Mouse (Mus musculus) forebrain, embryonic 13.5 days (tissue): ENCODE data around the gene Rps10. TPM values are rescaled to one million over a fixed set of nuclear protein-coding genes. Genes with fewer than 3 reads are reported as not detected.
"Not testable (repeated sequence)": the region's sequence is repeated elsewhere in the genome, so short reads cannot be mapped to it uniquely, and the experiment has no call there.

Source experiments
- ATAC-seq: fragments of 200-750 bp; cut with Nextera tagmentation; 2 replicates; pipeline ENCODE4 v1.8.0; 2017
- H3K27ac ChIP-seq: fragments of 300-500 bp; sonication (generic); 2 replicates; pipeline ENCODE4 v1.5.1; 2015; ENCODE audit warnings: inconsistent platforms, mild to moderate bottlenecking, moderate library complexity
- H3K27me3 ChIP-seq: fragments of 300-500 bp; sonication (generic); 2 replicates; pipeline ENCODE4 v1.6.1; 2015; ENCODE audit warnings: mild to moderate bottlenecking, inconsistent platforms
- H3K36me3 ChIP-seq: fragments of 300-500 bp; sonication (generic); 2 replicates; pipeline ENCODE4 v1.6.1; 2015; ENCODE audit warnings: mild to moderate bottlenecking, inconsistent platforms; ENCODE audit not compliant: poor library complexity, severe bottlenecking
- H3K4me1 ChIP-seq: fragments of 300-500 bp; sonication (generic); 2 replicates; pipeline ENCODE4 v1.6.1; 2015; ENCODE audit warnings: inconsistent platforms
- H3K4me2 ChIP-seq: fragments of 300-500 bp; sonication (generic); 2 replicates; pipeline ENCODE4 v1.6.1; 2015; ENCODE audit warnings: inconsistent platforms, mild to moderate bottlenecking, moderate library complexity
- H3K4me3 ChIP-seq: fragments of 300-500 bp; sonication (generic); 2 replicates; pipeline ENCODE4 v1.5.1; 2015; ENCODE audit warnings: mild to moderate bottlenecking, inconsistent platforms
- H3K9ac ChIP-seq: fragments of 300-500 bp; sonication (generic); 2 replicates; pipeline ENCODE4 v1.6.1; 2015; ENCODE audit warnings: mild to moderate bottlenecking, inconsistent platforms
- H3K9me3 ChIP-seq: fragments of 300-500 bp; sonication (generic); replicated peaks from 2 replicates; pipeline ENCODE4 v1.6.1; 2016; ENCODE audit warnings: inconsistent platforms
- WGBS: fragments of 180-500 bp; shearing (Covaris S2); methylation state at CpG from one replicate; pipeline ENCODE4 v1.1.7; 2015; 5-methylcytosine and 5-hydroxymethylcytosine counted together
- polyA plus RNA-seq: library from polyadenylated mRNA; unstranded; fragments of >200 nt; fragmentation: Nextera tagmentation; extraction: Ambion mirVana; gene quantifications from 2 replicates; pipeline ENCODE4 v1.2.1, GENCODE M21; 2015

Rps10 gene
- polyA plus RNA-seq, 1 experiment from 2014 or later: 777 TPM

DNA sequence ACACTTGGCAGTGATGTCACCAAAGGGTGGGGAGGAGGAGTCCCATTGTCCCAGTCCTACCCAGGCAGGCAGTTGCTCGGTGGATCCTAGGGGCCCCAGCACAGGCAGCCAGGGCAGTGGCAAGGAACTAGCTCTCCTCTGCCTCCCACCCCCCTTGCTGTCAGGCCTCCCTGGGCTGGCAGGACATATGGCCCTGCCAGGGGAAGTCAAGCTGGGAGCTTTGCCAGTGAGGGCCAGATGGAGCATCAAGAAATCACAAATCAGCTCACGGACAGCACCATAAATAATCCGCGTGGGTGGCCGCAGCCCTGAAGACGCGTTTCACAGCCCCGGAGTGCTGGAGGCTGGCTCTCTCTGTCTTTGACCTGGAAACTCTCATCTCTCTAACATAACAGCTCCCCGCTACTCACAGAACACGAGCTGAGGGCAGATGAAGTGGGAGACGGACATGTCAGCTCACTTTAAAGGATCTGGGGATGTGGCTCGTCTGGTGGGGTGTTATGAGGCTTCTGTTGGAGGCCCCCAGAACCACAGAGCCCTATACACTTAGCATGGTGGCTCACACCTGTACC, 6.1 kb upstream of the Rps10 start:
- Histone ChIP-seq H3K36me3 (no peaks in the 10 kb centered on the region), H3K4me1 (peaks cover 10% of the 10 kb centered on the region), H3K9ac (peak overlapping the region; percentile 40; the same call in 1 of the 2 replicates), H3K27ac (peak overlapping the region; percentile 86), H3K4me3 (0 out of 2 replicates have a peak overlapping the region, but pooled peaks have one; percentile 1), H3K4me2 (peak overlapping the region; percentile 35), H3K27me3 (no peaks in the 10 kb centered on the region), H3K9me3 (no peaks in the 10 kb centered on the region)
- 33% methylated on average over 12 of the region's 12 CpGs for WGBS
- peak; percentile 78 for ATAC-seq

DNA sequence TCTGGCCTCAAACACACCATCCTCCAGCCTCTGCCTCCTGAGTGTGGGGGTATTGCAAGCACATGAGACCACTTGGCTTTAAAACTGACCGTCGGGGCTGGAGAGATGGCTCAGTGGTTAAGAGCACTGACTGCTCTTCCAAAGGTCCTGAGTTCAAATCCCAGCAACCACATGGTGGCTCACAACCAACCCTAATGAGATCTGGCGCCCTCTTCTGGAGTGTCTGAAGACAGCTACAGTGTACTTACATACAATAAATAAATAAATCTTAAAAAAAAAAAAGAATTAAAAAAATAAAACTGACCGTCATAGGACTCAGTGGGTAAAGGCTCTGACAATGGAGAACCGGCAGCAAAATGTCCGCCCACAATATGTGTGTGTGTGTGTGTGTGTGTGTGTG, 3.4 kb upstream of the Rps10 start:
- not testable (repeated sequence) for H3K36me3 ChIP-seq, H3K4me2 ChIP-seq, H3K27ac ChIP-seq, H3K9ac ChIP-seq, H3K4me3 ChIP-seq, ATAC-seq, H3K27me3 ChIP-seq, H3K9me3 ChIP-seq
- H3K4me1 ChIP-seq: peaks cover 27% of the 10 kb centered on the region
- WGBS: 92% methylated on average over 6 of the region's 6 CpGs

DNA sequence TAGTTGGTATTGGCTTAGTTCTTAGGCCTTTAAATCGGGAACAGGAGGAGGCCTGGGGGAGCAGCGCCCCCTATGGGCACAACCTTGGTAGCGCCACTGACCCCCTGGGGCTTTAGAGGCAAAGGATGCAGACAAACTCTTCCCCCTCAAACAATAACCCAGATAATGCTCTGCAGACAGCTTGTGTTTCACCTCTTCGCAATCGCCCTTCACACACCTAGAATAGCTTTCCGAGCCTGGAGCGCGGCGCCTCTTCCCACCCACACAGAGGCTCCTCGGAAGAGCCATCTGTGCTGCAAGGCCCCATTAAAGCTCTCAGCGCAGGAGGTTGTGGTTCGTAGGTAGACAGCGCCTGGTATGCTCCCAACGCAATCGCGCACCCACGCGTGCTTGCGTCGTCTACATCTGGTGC, 2.5 kb upstream of the Rps10 start:
- WGBS: 73% methylated on average over 20 of the region's 20 CpGs
- H3K27ac ChIP-seq: no peak overlapping the region
- H3K27me3 ChIP-seq: no peaks in the 10 kb centered on the region
- 0 out of 2 replicates have a peak, but pooled peaks cover 3% of the 10 kb centered on the region for H3K36me3 ChIP-seq
- H3K9ac ChIP-seq: no peak overlapping the region
- no peaks in the 10 kb centered on the region for H3K9me3 ChIP-seq
- no peak overlapping the region for H3K4me2 ChIP-seq
- no peak overlapping the region for H3K4me3 ChIP-seq
- peaks cover 34% of the 10 kb centered on the region for H3K4me1 ChIP-seq
- no peak for ATAC-seq

DNA sequence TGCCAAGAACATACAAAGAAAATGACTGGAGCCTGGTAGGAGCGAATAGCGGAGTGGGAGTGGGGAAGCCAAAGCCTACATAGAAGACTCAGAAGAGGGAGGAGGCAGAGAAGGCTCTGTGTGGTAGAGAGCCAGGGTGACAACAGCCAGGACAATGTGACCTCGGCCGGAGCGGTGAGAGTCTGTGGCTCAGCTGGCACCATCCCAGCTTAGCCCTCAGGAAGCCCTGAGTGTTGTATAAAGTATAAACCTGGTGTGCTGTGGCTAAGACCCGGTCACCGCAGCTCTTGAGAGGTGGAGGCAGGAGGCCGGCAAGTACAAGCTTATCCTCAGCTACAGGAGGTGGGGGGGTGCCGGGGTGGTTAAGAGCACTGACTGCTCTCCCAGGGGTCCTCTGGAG, 864 bp upstream of the Rps10 start:
- H3K4me1 ChIP-seq: peaks cover 42% of the 10 kb centered on the region
- H3K27ac ChIP-seq: no peak overlapping the region
- no peak overlapping the region for H3K9ac ChIP-seq
- H3K4me3 ChIP-seq: no peak overlapping the region
- no peak overlapping the region for H3K4me2 ChIP-seq
- H3K27me3 ChIP-seq: no peaks in the 10 kb centered on the region
- ATAC-seq: no peak
- H3K36me3 ChIP-seq: peaks cover 18% of the 10 kb centered on the region
- 73% methylated on average over 9 of the region's 9 CpGs for WGBS
- H3K9me3 ChIP-seq: no peaks in the 10 kb centered on the region

DNA sequence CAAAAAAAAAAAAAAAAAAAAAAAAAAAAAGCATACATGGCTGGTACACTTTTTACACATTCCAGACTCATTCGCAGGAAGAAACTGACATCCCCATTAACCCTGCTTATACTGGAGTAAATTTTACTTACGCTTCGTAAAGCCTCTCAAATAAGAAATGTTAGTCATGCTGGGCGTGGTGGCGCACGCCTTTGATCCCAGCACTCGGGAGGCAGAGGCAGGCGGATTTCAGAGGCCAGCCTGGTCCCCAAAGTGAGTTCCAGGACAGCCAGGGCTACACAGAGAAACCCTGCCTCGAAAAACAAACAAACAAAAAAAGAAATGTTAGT, 930 bp downstream of the Rps10 start:
- ATAC-seq: not testable (repeated sequence)
- WGBS: 41% methylated on average over 9 of the region's 9 CpGs
- H3K36me3 ChIP-seq: peaks cover 36% of the 10 kb centered on the region

DNA sequence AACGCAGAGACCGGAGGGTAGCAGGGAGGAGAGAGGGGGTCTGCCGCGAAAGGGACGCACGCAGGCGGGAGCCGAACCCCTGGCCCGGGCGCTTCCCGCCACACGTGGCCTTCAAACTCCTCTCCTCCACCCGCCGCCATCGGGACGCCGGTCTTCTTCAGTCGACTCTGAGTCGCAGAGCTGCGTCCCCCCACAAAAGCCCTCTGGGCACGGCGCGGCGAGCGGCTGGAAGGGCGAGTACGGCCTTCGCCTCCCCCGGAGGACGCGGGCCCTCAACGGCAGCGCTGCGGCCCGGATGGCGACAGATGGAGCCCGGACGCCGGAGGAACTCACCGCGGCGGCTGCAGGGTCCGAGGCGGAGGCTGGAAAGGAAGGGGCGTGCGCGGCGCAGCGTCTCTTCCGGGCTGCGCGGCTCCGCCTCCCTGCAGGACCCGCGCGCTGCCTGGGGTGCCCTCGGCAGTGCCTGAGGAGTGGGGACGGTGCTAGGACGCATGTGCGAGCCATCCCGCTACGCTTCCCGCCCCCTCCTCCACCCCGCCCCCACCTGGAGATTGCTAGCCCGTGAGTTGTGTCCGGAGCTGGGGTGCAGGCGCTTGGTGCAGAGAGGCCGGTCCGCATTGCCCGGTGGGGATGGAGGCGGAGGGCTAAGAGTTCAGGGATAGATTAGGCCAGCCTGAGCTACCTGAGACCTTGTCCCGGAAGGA, 1.4 kb downstream of the Rps10 start, which contains the start of gene RPS10-NUDT3:
TSS of gene RPS10-NUDT3 (minus strand) at position 352 of the 704 bp plus-strand sequence.
- H3K27ac ChIP-seq: peak within 1 kb of the TSS; percentile 91
- peaks cover 41% of the 10 kb centered on the region for H3K36me3 ChIP-seq
- peak within 1 kb of the TSS; percentile 96 for H3K4me3 ChIP-seq
- peak; percentile 98 for ATAC-seq
- H3K4me2 ChIP-seq: peak within 1 kb of the TSS; percentile 97
- peak within 1 kb of the TSS; percentile 98 for H3K9ac ChIP-seq
- no peaks in the 10 kb centered on the region for H3K27me3 ChIP-seq
- H3K4me1 ChIP-seq: peaks cover 43% of the 10 kb centered on the region
- WGBS: under 1% methylated on average over 52 of the region's 72 CpGs
- no peaks in the 10 kb centered on the region for H3K9me3 ChIP-seq

More for the DNA sequence above, 930 bp downstream of the Rps10 start:
- peaks cover 43% of the 10 kb centered on the region for H3K4me1 ChIP-seq
- H3K9ac ChIP-seq: peak overlapping the region; percentile 98
- peak overlapping the region; percentile 96 for H3K4me3 ChIP-seq
- H3K27me3 ChIP-seq, H3K9me3 ChIP-seq: not testable (repeated sequence)
- H3K27ac ChIP-seq: peak overlapping the region; percentile 91
- H3K4me2 ChIP-seq: peak overlapping the region; percentile 97

DNA sequence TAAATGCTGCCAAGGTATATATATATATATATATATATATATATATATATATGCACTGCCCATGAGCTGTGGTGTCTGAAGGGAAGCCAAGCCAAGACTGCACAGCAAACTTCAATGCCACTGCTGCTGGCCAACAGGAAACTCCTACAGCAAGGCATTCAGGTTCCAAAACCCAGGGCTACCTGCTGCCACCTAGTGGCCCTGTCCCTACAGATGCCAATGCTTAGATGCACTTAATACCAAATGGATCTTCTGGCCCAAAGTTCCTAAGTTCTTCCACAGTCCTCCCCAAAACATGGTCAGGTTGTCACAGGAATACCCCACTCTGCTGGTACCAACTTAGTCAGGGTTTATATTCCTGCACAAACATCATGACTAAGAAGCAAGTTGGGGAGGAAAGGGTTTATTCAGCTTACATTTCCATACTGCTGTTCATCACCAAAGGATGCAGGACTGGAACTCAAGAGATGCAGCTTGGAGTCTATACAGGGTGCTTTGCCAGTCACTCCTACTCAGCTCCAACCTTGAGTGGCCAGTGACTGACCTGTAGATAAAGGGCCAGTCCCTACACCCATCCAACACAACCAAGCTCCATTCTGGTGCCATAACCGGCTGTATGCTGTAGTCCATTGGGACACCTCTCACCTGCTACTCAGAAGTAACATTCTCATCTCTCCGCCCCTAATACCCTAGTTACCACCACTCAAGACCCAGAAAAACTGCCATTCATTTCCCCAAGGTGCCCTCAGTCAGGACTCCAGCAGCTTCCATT, 7.0 kb downstream of the Rps10 start:
- Histone ChIP-seq H3K4me3 (no peak overlapping the region), H3K36me3 (peaks cover 45% of the 10 kb centered on the region)
- WGBS: 76% methylated on average over 2 of the region's 2 CpGs

DNA sequence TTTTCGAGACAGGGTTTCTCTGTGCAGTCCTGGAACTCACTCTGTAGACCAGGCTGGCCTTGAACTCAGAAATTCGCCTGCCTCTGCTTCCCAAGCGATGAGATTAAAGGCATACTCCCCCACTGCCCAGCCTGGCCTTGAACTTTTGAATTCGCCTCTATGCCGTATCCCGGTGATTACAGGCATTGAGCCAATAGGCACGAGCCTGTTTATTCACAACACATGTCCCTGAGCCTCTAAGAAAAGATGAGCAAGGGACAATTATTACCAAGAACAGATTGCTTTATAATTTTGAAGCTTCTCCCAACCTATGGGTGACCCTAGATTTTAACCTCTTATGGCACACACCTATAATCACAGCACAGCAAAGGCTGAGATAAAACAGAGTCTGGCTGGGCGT, 8.1 kb downstream of the Rps10 start:
- no peak overlapping the region for H3K27ac ChIP-seq
- H3K4me2 ChIP-seq: no peak overlapping the region
- H3K4me3 ChIP-seq: no peak overlapping the region
- WGBS: 93% methylated on average over 8 of the region's 8 CpGs
- no peaks in the 10 kb centered on the region for H3K9me3 ChIP-seq
- peaks cover 42% of the 10 kb centered on the region for H3K4me1 ChIP-seq
- no peaks in the 10 kb centered on the region for H3K27me3 ChIP-seq
- no peak for ATAC-seq
- no peak overlapping the region for H3K9ac ChIP-seq
- H3K36me3 ChIP-seq: peaks cover 37% of the 10 kb centered on the region

More for the DNA sequence above, 7.0 kb downstream of the Rps10 start:
- H3K4me2 ChIP-seq: no peak overlapping the region
- H3K9ac ChIP-seq: 0 out of 2 replicates have a peak overlapping the region, but pooled peaks have one; percentile 21
- no peaks in the 10 kb centered on the region for H3K9me3 ChIP-seq
- H3K27ac ChIP-seq: no peak overlapping the region
- no peaks in the 10 kb centered on the region for H3K27me3 ChIP-seq
- ATAC-seq: peak; percentile 25; the same call in 1 of the 2 replicates
- peaks cover 44% of the 10 kb centered on the region for H3K4me1 ChIP-seq

DNA sequence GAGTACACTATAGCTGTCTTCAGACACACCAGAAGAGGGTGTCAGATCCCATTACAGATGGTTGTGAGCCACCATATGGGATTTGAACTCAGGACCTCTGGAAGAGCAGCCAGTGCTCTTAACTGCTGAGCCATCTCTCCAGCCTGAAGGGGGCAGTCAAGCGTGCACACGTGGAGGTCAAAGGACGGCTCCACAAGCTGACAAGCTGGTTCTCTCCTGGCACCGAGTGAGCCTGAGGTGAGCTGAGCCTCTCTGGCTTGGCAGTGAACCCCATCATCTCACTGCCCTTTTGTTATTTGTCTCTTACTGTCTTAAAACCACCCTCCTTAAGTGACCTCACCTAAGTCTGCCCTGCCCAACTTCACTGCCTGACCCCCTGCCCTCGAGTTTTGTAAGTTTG, 9.0 kb downstream of the Rps10 start:
- 42% methylated on average over 5 of the region's 5 CpGs for WGBS
- no peak for ATAC-seq

DNA sequence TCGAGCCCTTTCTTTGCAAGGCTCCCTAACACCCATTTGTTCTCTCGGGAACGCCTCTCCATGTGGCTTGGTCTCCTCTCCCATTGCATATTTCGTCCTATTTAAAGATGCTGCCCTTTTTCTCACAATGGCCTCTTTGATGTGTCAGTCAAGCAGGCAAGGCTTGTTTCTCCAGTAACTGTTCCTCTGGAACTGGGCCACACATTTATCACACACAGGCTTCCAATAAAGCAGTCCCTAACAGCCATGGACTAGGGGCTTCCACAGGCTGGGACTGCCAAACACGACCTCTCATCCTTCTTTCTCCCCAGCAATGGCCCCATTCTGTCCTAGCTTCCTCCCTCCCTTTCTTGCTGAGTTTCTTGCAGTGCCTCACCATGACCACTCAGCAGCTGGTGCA, 9.8 kb downstream of the Rps10 start:
- H3K9me3 ChIP-seq: no peaks in the 10 kb centered on the region
- peaks cover 28% of the 10 kb centered on the region for H3K4me1 ChIP-seq
- H3K27me3 ChIP-seq: no peaks in the 10 kb centered on the region
- no peak overlapping the region for H3K4me2 ChIP-seq
- peak overlapping the region; percentile 59 for H3K27ac ChIP-seq
- peaks cover 20% of the 10 kb centered on the region for H3K36me3 ChIP-seq
- no peak overlapping the region for H3K4me3 ChIP-seq
- ATAC-seq: 0 out of 2 replicates have a peak, but pooled peaks have one; percentile 5
- WGBS: 5% methylated on average over 5 of the region's 5 CpGs
- H3K9ac ChIP-seq: peak overlapping the region; percentile 45; the same call in 1 of the 2 replicates

More for the DNA sequence above, 9.0 kb downstream of the Rps10 start:
- Histone ChIP-seq H3K4me1 (peaks cover 32% of the 10 kb centered on the region), H3K27ac (no peak overlapping the region; the same call in 1 of the 2 replicates), H3K9me3 (no peaks in the 10 kb centered on the region), H3K36me3 (peaks cover 28% of the 10 kb centered on the region), H3K4me2 (no peak overlapping the region), H3K27me3 (no peaks in the 10 kb centered on the region), H3K9ac (no peak overlapping the region), H3K4me3 (no peak overlapping the region)

DNA sequence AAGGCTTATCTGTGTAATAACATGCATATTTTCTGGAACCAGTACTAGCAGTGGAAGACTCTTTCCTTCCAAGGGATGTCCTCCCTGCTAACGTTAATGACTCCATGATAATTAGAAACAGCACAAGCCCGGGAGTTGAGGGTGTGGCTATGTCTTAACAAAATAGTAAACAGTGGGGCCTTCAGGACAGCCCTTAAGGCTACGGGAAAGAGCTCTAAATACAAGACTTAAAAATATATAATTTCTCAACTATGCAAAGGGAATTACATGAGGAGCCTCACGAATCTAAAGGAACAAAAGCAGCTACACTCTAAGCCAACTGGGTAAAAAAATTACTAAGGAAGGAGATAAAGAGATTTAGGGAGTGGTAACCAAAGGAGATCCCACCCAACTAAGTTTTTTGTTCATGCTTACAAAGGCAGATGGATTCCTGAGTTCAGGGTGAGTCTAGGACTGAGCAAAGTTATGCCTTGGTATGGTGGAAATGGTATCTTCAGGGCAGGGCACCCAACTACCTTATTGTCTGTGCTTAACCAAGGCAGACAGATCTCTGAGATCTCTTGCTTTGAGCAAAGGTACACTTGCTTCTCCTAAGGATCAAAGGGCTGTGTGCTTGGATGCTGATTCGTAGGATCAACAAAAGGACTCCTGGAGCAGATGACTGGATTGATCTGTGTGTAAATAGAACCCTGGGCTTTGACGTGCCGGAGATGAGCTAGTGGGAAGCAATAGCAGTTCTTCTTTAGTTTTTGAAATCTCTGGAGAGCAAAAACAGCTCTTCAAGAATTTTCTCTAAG, 10.8 kb downstream of the Rps10 start:
- Histone ChIP-seq H3K36me3 (peaks cover 10% of the 10 kb centered on the region), H3K4me1 (peaks cover 37% of the 10 kb centered on the region), H3K4me2 (no peak overlapping the region), H3K27ac (no peak overlapping the region), H3K9me3 (no peaks in the 10 kb centered on the region), H3K4me3 (no peak overlapping the region), H3K27me3 (no peaks in the 10 kb centered on the region), H3K9ac (no peak overlapping the region)
- ATAC-seq: no peak
- 43% methylated on average over 7 of the region's 7 CpGs for WGBS
